Mouse (Mus musculus): Measurements from ENCODE around the gene Zfp53.

The Zfp53 gene

GRCm38 (mm10) chr17:21516201-21517129 is 27.7 kb downstream of the Zfp53 start:
- in situ Hi-C loops (cut with MboI; ENCODE audit: low pct_unique_long_range_greater_than_20kb in 1 of 2, low sequenced_read_pairs in 2 of 2, unreplicated experiment in 1 of 2): no loop called here

- in situ Hi-C loops (cut with MboI; ENCODE audit: low pct_unique_long_range_greater_than_20kb in 1 of 2, low sequenced_read_pairs in 2 of 2, unreplicated experiment in 1 of 2): no loop called here
Measured at GRCm38 (mm10) chr17:21517130-21517671, 28.4 kb downstream of the Zfp53 start.

GRCm38 (mm10) chr17:21526270-21526669 is 37.5 kb downstream of the Zfp53 start:
- in situ Hi-C loops (cut with MboI; ENCODE audit: low pct_unique_long_range_greater_than_20kb in 1 of 2, low sequenced_read_pairs in 2 of 2, unreplicated experiment in 1 of 2): no loop called here

GRCm38 (mm10) chr17:21530645-21531330 is 42.0 kb downstream of the Zfp53 start:
- in situ Hi-C loops (cut with MboI; ENCODE audit: low pct_unique_long_range_greater_than_20kb in 1 of 2, low sequenced_read_pairs in 2 of 2, unreplicated experiment in 1 of 2): no loop called here

GRCm38 (mm10) chr17:21531621-21532020 is 42.8 kb downstream of the Zfp53 start:
- in situ Hi-C loops (cut with MboI; ENCODE audit: low pct_unique_long_range_greater_than_20kb in 1 of 2, low sequenced_read_pairs in 2 of 2, unreplicated experiment in 1 of 2): no loop called here

- in situ Hi-C loops (cut with MboI; ENCODE audit: low pct_unique_long_range_greater_than_20kb in 1 of 2, low sequenced_read_pairs in 2 of 2, unreplicated experiment in 1 of 2): no loop called here
Measured at GRCm38 (mm10) chr17:21532101-21532951, 43.5 kb downstream of the Zfp53 start.

GRCm38 (mm10) chr17:21533961-21534360 is 45.2 kb downstream of the Zfp53 start:
- in situ Hi-C loops (cut with MboI; ENCODE audit: low pct_unique_long_range_greater_than_20kb in 1 of 2, low sequenced_read_pairs in 2 of 2, unreplicated experiment in 1 of 2): no loop called here

GRCm38 (mm10) chr17:21534460-21535095 is 45.8 kb downstream of the Zfp53 start:
- in situ Hi-C loops (cut with MboI; ENCODE audit: low pct_unique_long_range_greater_than_20kb in 1 of 2, low sequenced_read_pairs in 2 of 2, unreplicated experiment in 1 of 2): no loop called here

- in situ Hi-C loops (cut with MboI; ENCODE audit: low pct_unique_long_range_greater_than_20kb in 1 of 2, low sequenced_read_pairs in 2 of 2, unreplicated experiment in 1 of 2): no loop called here
Measured at GRCm38 (mm10) chr17:21535096-21536001, 46.6 kb downstream of the Zfp53 start, which contains the start of gene Zfp52. Gene Zfp52, plus strand, starts transcription at chr17:21535539.

GRCm38 (mm10) chr17:21536096-21536495 is 47.3 kb downstream of the Zfp53 start:
- in situ Hi-C loops (cut with MboI; ENCODE audit: low pct_unique_long_range_greater_than_20kb in 1 of 2, low sequenced_read_pairs in 2 of 2, unreplicated experiment in 1 of 2): no loop called here

- in situ Hi-C loops (cut with MboI; ENCODE audit: low pct_unique_long_range_greater_than_20kb in 1 of 2, low sequenced_read_pairs in 2 of 2, unreplicated experiment in 1 of 2): no loop called here
Measured at GRCm38 (mm10) chr17:21536676-21537075, 47.9 kb downstream of the Zfp53 start.

- in situ Hi-C loops (cut with MboI; ENCODE audit: low pct_unique_long_range_greater_than_20kb in 1 of 2, low sequenced_read_pairs in 2 of 2, unreplicated experiment in 1 of 2): loop anchor here in 1 of 2 experiments (25.0 kb wide), 1 partner anchor 296 kb away; the partner anchor contains the start of gene Vmn1r235
Measured at GRCm38 (mm10) chr17:21557831-21558230, 69.0 kb downstream of the Zfp53 start.
